Mouse (Mus musculus): ENCODE measurements around the gene Btbd17.

DNA sequence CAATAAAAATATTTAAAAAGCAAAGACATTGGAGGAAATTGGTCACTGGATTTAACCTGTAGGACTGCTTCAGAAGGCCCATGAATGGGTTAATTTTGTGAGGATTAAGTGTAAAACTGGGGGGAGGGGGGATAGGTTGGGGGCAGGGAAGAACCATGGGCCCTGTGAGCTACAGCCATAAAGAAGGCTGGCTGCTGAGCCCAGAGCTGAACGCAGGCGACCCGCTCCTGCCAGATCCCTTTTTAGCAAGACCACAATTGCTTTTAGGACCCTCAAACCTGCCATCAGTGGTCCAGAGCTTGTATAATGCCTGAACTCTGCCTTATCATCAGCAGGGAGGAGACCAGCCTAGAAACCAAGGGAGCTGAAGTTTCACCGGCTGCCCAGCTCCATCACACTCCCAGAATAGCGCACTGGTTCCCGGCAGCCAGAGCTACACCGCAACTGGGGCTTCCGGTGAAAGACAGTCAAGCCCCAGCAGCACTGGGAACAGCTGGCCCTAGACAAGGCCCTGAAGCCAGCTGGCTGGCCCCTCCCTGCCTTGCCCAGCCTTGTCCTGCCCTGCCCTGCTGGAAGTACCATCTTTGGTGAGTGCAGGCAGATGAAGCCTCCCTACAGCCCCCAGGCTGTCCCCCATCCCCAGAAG lies 48.2 kb upstream of the Btbd17 start:
- no peak for TF ChIP-seq CTCF (IDR thresholded peaks at IDR 0.05; ENCODE audit: control insufficient read depth, insufficient read depth, insufficient read length)
- no peak for TF ChIP-seq MAX (IDR thresholded peaks at IDR 0.05)
- no peak for TF ChIP-seq CEBPB (IDR thresholded peaks at IDR 0.05; ENCODE audit: low read depth)
- TF ChIP-seq FOSL1 (IDR thresholded peaks at IDR 0.05; ENCODE audit: insufficient read depth, low read length, poor library complexity, severe bottlenecking) = no peak
- peak; percentile 46 for TF ChIP-seq MYOD1 (IDR thresholded peaks at IDR 0.05; ENCODE audit: control insufficient read depth, insufficient read length, low read depth)
- TF ChIP-seq MYOG (IDR thresholded peaks at IDR 0.05; ENCODE audit: control insufficient read depth, extremely low read depth, insufficient read length) = no peak
- no peak for TF ChIP-seq USF1 (IDR thresholded peaks at IDR 0.05; ENCODE audit: low read depth)
